Mouse (Mus musculus): ENCODE data around the gene Inpp5e.

Gene Inpp5e

DNA sequence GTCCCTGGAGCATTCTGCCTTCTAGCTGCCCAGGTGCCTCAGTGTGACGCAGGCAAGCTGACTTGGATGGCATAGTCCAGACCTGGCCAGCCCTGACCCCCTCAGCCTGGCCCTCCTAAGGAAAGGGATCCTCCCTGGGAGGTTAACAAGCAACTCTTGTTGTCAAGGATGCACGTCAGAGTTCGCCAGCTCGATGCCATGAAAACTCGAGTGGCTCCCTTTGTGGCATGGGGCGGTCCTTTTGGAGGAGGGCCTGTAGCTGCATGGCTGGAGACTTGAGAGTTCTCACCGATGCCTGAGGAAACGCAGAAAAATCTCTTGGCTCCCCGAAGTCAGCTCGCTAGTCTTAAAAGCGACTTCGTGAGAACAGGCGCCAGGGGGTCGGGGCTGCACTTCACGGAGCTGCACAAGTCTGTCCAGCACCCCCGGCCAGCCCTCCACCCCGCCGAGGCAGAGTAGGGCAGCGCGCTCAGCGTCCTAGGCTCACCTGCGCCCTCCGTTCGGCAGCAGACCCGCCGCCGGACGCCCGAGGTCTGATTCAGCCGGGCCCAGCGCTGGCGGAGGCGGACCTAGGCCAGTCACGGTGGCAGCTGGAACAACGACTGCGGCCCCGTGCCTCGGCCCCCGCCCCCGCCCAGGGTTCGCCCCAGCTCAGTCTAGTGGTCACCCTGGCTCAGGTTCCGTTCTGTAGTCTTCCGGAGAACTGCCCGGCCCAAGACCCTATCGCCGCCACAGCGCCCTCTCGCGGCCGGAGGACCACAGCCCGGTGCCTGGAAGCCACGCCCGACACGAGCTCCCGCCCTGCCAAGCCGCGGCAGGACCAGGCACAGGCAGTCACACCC, at the start of gene Inpp5e:
TSS of gene Inpp5e (minus strand) at position 689 of the 842 bp plus-strand sequence.
- peak; percentile 95 for DNase-seq (ENCODE audit: low read depth, low spot score)

DNA sequence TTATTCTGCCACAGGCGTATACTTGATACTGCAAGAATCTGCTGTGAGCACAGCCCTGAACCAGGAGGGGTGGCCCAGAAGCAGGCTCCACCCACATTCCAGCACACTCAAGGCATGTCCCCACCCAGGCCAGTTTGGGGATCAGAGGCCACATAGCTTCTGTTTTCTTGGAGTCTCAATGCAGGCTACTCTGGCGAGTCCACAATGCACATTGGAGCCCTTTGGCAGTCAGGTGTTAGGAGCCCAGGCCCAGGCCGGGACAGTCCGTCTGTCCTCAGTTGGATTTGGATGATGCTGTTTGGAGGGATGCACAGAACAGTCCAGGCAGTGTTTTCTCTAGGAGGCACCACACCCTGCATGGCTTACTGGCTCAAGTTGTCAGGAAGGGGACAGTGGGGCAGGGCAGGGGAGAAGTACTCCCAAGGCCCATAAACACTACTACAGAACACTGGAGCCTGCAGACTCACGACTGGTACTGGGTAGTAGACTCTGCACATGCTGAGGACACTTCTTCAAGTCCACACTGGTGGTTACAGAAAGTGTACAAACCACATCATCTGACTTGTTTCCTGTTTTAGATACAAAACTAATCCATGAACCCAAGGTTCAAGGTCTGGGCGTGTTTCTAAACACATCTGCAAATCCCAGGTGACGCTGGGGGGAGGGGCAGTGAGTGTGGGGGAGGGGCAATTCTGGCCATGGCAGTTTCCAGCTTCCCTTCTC, 49.6 kb upstream of the Inpp5e start:
- peak; percentile 91 for DNase-seq (ENCODE audit: low read depth, low spot score)

GRCm38 (mm10) chr2:26449121-26450060, 40.4 kb upstream of the Inpp5e start:
- peak; percentile 74 for DNase-seq (ENCODE audit: low read depth, low spot score)

- no peak for DNase-seq (ENCODE audit: low read depth, low spot score)
Observed at GRCm38 (mm10) chr2:26447451-26447850, 38.4 kb upstream of the Inpp5e start.

DNA sequence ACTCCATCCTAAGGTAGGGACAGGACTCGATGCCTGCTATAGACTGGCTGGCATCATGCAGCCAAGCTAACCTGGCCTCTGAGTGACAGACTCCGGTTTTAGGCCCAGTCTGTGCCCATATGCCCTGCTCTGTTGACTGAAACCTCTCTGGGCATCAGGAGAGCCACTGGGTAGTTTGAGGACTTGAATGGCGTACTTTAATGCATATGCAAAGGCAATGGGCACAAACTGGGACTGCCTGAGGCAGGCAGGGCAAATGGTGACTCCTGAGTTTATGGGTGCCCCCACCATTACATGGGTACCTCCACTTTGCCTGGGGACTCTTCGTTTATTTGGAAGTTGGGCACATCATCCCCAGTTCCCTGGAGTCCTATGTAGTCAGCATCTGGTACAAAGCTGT, 37.7 kb upstream of the Inpp5e start:
- no peak for DNase-seq (ENCODE audit: low read depth, low spot score)

DNA sequence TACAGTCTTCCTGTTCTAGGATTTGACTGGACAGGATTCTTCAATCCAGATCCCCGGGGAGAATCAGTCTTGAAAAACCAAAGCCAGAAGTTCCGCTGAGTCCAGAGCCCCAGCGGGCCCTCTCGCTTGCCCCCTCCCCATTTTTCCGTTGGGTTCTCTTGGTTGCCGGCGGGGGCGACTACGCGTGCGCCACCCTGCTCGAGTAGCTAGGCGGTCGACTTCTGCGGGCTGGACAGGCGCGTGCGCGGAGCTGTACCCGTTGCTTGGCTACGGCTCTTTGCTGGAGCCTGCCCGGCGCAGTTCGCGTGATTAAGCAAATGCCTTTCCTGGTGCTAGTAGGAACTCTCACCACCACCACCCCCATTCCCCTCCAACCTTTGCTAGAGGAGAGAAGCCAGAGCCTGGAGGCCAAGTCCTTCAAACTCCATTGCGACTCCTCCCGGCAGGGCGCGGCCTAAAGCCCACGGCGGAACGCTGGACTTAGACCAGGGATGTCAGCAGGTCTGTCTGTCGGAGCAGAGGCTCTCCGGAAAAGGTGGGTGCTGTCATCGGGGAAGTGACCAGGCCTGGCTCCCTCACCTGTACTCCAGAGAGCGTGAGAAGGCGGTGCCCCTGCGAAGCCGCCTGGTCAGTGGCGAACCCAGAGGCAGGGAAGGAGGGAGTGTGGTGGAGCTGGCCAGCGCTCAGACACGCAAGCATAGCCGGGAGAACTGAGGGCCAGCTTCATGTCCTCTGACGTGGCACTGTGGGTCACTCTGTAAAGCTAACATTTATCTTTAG, 36.9 kb upstream of the Inpp5e start:
- DNase-seq (ENCODE audit: low read depth, low spot score): peak; percentile 97

- peak; percentile 100 for DNase-seq (ENCODE audit: low read depth, low spot score)
Observed at GRCm38 (mm10) chr2:26444946-26445665, 36.1 kb upstream of the Inpp5e start, which contains the start of gene Sec16a. TSS of gene Sec16a (minus strand) at chr2:26445216.

DNA sequence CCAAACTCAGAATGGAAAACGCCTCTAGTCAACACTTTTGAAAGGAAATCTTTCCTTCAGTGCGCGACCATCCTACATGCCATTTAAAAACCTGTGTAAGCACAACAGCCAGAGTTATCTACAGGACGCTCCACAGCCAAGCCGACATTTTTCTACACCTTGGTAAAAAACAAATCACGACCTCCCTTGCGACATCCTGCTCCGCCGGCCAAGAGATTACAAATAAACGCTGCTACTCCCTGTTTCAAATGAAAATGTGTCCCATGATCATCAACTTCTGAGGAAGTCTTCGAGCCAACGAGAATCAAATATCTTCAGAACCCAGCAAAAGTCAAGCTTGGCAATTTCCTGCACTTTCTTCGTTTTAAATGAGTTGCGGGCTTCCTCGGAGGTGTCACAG, 35.4 kb upstream of the Inpp5e start:
- no peak for DNase-seq (ENCODE audit: low read depth, low spot score)

DNA sequence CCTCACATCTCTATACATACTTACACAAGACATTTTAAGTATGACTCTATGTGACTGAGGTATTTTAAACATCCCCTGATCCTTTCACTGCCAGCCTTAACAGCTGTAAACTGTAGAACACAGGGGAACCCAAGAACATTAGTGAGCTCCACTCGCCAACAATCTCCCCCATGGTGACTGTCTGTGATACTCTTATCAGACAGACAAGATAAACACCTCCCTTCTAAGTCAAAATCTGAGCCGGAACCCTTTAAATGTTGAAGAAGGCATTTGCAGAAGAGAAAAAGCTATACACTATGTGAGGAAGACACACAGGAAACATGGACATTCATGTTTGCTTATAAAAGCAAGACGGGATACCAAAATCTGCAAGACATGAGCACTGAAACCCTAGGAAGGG, 34.9 kb upstream of the Inpp5e start:
- no peak for DNase-seq (ENCODE audit: low read depth, low spot score)

DNA sequence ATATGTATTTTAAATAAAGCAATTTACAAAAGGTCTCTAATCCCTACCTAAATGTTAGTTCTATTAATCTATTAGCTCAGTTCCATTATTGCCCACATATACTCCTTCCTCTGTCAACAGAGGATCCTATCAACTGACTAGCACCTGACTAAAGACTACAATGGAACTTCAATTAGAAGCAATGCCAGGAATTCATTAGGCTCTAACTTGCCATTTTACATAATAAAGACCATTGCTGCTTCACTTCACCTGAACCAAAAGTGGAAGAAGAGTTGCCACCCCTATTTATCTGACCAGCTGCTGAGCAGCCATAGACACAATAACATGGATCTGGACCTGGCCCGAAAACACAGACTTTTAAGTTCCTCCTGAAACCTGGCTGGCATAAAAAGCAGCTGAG, 33.8 kb upstream of the Inpp5e start:
- DNase-seq (ENCODE audit: low read depth, low spot score): peak; percentile 69

- no peak for DNase-seq (ENCODE audit: low read depth, low spot score)
Observed at GRCm38 (mm10) chr2:26441688-26442087, 32.7 kb upstream of the Inpp5e start.

DNA sequence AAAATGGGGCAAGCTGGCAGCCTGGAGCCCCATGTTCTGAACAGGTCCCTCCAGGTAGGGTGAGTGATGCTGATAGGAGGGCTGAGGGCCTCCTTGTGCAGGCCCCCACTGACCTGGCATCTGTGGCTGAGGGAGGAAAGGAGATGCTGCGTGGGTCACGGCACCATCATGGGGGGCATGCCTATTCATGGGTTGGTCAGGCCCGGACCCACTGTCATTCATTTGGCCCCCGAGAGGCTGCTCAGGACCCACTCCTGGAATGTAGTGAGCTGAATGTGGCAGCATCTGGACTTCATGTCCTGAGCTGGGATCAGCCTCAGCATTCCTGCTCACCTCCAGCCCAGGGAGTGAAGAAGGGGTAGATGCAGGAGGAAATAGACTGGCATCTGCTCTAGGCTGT, 32.3 kb upstream of the Inpp5e start:
- DNase-seq (ENCODE audit: low read depth, low spot score): no peak

DNA sequence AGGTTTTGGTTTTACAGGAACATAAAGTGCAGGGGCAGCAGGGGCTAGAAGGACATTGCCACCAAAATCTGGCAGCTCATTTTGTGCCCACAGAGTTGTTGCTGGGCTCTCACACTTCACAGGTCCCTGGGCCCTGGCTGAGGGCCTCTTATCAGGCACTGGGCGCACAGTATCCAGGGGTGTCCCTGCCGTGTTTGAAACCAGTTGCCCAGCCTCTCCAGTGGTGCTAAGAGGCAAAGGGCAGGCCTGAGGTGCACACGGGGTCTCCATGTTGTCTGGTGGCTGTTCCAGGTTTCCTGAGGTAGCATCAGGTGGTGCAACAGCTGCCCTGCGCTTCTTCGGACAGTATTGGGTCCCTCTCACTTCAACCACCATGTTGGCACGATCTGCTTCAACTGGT, 30.7 kb upstream of the Inpp5e start:
- DNase-seq (ENCODE audit: low read depth, low spot score): no peak

DNA sequence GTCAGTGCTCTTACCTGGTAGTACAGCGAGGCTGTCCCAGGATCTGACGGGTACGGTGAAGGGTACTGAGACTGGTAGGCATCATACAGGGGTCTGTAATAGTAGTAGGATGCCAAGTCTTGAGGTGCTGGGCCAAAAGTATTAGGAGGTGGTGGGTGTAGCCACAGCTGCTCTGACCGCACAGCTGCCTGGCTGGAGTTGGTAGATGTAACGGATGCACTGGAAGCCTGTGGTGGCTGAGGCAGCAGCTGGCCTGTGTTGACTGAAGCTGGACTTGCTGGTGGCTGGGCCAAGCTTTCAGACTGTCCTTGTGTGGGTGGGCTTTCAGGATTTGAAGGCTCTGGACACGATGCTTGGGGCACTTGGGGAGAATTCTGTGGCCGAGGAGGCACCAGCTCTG, 29.4 kb upstream of the Inpp5e start:
- DNase-seq (ENCODE audit: low read depth, low spot score): no peak

- DNase-seq (ENCODE audit: low read depth, low spot score): no peak
Observed at GRCm38 (mm10) chr2:26437221-26437620, 28.2 kb upstream of the Inpp5e start.

DNA sequence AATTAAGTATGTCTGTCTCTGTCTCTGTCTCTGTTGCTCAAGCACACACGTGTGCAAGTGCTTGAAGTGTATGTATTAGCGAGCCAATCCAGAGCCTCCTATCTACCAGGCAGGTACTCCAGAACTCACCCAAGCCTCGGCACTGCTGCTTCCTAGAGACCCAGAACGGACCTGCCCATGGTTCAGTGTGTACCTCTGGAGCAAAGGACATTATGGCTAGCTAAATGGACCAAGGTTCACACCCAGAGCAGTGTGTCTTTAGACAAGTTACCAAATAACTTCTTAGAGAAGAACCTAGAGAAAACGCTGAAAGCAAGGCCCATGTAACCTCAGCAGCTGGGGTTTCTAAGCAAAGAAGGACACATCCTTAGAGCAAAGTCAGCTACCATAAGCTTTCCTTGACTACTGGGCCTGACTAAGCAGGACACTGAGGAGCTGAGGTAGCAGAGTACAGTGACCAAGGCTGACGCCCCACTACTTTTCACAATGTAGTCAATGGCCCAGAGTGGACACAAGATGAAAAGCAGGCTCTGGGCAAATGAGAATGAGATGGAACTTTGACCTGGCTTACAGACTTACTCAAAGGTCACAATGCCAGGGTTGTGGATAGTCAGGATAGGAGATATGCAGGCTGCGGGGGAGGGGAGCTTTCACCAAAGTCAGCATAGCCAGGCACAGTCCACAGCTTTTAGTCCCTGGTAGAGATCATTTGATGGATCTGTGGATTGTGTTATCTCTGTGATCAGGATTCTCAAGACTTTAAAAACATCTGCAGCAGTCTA, 26.0 kb upstream of the Inpp5e start:
- no peak for DNase-seq (ENCODE audit: low read depth, low spot score)

DNA sequence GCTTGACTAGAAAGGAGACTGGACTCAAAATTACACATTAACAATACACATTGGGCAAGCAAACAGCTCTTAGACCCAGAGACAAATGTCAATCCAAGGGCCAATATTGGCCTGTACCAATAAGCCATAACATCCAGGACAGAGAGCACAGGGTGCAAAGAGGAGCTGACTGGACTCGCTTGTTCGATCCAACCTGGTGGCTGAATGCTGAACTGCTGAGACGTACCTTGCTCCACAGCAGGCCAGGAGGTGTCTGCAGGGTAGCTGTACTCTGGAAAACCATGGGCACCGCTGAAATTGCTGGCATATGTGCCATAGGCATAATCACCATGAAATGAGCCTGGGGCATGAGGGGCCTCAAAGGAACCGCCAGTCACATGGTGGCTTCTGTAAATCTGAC, 20.8 kb upstream of the Inpp5e start:
- peak; percentile 28 for DNase-seq (ENCODE audit: low read depth, low spot score)

GRCm38 (mm10) chr2:26424541-26424940, 15.5 kb upstream of the Inpp5e start:
- no peak for DNase-seq (ENCODE audit: low read depth, low spot score)

DNA sequence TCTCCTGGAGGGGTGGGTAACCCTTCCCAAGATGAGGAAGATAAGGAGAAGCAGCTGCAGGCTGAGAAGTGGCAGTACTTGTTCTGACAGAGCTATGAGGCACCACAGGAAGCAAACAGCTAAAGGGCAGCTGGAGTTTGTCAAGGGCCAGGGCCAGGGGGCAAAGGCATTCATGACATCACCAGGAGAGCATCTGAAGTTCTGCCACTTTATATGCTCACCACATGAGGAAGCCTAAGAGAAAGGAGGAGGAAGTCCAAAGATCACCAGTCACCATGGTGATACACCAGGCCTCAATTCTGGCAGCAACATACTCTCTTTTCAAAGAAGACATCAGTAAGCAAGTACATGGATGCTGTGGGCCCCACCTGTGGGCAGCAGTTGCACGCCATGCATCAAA, 14.1 kb upstream of the Inpp5e start:
- DNase-seq (ENCODE audit: low read depth, low spot score): no peak

GRCm38 (mm10) chr2:26421969-26422368, 13.0 kb upstream of the Inpp5e start:
- no peak for DNase-seq (ENCODE audit: low read depth, low spot score)

All from ZHBTc4 (cell line).